Mouse (Mus musculus) intestine, embryonic 16.5 days (tissue): ENCODE results near the gene Chst15. TPM values are rescaled to one million over a fixed set of nuclear protein-coding genes. Genes with fewer than 3 reads are reported as not detected.

Experiments used
- ATAC-seq: fragments of 200-750 bp; cut with Nextera tagmentation; 2 replicates; pipeline ENCODE4 v1.8.0; 2017; ENCODE audit warnings: moderate TSS enrichment, moderate library complexity
- H3K27ac ChIP-seq: fragments of 300-500 bp; sonication (generic); 2 replicates; pipeline ENCODE4 v1.5.1; 2014; ENCODE audit warnings: mild to moderate bottlenecking, low read length
- H3K27me3 ChIP-seq: fragments of 300-500 bp; sonication (generic); replicated peaks from 2 replicates; pipeline ENCODE4 v1.6.1; 2014; ENCODE audit warnings: low read length, control low read depth, mixed read lengths; ENCODE audit not compliant: control insufficient read depth, insufficient read depth
- H3K36me3 ChIP-seq: fragments of 300-500 bp; sonication (generic); 2 replicates; pipeline ENCODE4 v1.6.1; 2014; ENCODE audit warnings: low read length, control low read depth; ENCODE audit not compliant: control insufficient read depth, insufficient read depth
- H3K4me1 ChIP-seq: fragments of 300-500 bp; sonication (generic); 2 replicates; pipeline ENCODE4 v1.6.1; 2014; ENCODE audit warnings: low read length, control low read depth, mixed read lengths; ENCODE audit not compliant: control insufficient read depth, insufficient read depth
- H3K4me2 ChIP-seq: fragments of 300-500 bp; sonication (generic); 2 replicates; pipeline ENCODE4 v1.6.1; 2014; ENCODE audit warnings: low read depth, low read length, control low read depth
- H3K4me3 ChIP-seq: fragments of 300-500 bp; sonication (generic); 2 replicates; pipeline ENCODE4 v1.5.1; 2014; ENCODE audit warnings: mild to moderate bottlenecking, low read length
- H3K9ac ChIP-seq: fragments of 300-500 bp; sonication (generic); 2 replicates; pipeline ENCODE4 v1.6.1; 2014; ENCODE audit warnings: low read depth, low read length
- H3K9me3 ChIP-seq: fragments of 300-500 bp; sonication (generic); 2 replicates; pipeline ENCODE4 v1.6.1; 2016; ENCODE audit warnings: low read length, control low read depth; ENCODE audit not compliant: control insufficient read depth
- WGBS: fragments of 180-500 bp; shearing (Covaris S2); extraction: QIAGEN DNeasy Blood & Tissue Kit; methylation state at CpG from one replicate; pipeline ENCODE4 v1.1.7; 2014; 5-methylcytosine and 5-hydroxymethylcytosine counted together
- polyA plus RNA-seq: library from polyadenylated mRNA; unstranded; fragments of >200 nt; fragmentation: Nextera tagmentation; extraction: Ambion mirVana; gene quantifications from 2 replicates; pipeline ENCODE4 v1.2.1, GENCODE M21; 2015

Gene Chst15
- polyA plus RNA-seq, 1 experiment from 2014 or later, result 21.1 TPM

DNA sequence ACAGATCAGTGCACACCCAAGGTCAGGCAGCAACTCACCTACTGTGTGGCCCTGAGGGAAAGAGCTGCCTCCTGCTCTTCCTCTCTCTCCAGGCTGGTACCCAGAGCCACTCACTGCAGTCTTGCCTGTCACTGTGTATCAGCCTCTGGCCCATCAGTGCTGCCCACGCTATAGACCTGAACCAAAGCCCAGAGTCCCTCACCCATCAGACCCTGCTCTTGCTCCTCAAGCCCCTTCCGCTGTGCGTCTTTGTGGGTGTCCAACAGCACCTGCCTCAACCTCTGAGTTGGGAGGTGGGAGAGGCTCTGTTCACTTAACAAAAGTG is 29.7 kb downstream of the Chst15 start:
- peaks cover 80% of the 10 kb centered on the region for H3K4me1 ChIP-seq
- no peaks in the 10 kb centered on the region for H3K36me3 ChIP-seq
- no peaks in the 10 kb centered on the region for H3K27me3 ChIP-seq
- peak overlapping the region; percentile 24; the same call in 1 of the 2 replicates for H3K4me2 ChIP-seq
- WGBS, result 58% methylated on average over 3 of the region's 3 CpGs
- ATAC-seq, result no peak
- peak overlapping the region; percentile 95 for H3K27ac ChIP-seq
- peak overlapping the region; percentile 52; the same call in 1 of the 2 replicates for H3K9ac ChIP-seq
- H3K9me3 ChIP-seq, result no peaks in the 10 kb centered on the region
- H3K4me3 ChIP-seq, result no peak overlapping the region

DNA sequence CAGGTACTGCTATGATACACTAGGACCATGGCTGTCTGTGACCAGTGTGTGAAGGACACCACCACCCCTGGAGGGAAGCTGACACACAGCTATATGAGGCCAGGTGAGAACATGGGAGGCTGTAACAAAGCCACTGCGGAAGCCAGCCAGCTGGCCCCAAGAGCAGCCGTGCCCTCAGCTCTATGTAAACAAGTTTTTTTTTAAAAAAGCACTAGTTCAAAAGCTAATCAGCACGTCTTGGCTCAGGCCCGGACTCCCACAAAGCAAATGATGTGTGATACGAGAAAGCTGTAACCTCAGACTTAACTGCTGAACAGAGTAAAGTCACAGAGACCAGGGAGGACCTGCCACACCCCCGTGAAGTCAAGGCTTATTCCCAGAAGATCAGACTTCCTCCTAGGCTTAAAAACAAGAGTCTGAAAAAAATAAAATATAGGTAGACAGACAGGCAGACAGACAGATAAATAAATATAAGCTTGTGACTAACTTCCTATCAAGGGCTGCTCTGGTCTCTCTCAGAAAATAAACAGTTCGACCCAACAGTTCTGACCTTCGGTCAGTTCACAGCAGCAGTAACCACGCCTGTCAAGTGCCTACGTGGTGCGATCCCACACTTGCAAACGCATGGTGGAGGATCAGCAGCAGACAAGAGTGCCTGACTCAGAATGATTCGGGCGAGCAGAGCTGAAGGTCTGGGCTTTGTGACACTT is 30.2 kb downstream of the Chst15 start:
- no peaks in the 10 kb centered on the region for H3K9me3 ChIP-seq
- no peak overlapping the region for H3K4me3 ChIP-seq
- 13% methylated on average over 14 of the region's 14 CpGs for WGBS
- ATAC-seq, result peak; percentile 86
- peak overlapping the region; percentile 24 for H3K4me2 ChIP-seq
- peak overlapping the region; percentile 52; the same call in 1 of the 2 replicates for H3K9ac ChIP-seq
- H3K36me3 ChIP-seq, result no peaks in the 10 kb centered on the region
- H3K27me3 ChIP-seq, result no peaks in the 10 kb centered on the region
- peaks cover 81% of the 10 kb centered on the region for H3K4me1 ChIP-seq
- H3K27ac ChIP-seq, result peak overlapping the region; percentile 95

DNA sequence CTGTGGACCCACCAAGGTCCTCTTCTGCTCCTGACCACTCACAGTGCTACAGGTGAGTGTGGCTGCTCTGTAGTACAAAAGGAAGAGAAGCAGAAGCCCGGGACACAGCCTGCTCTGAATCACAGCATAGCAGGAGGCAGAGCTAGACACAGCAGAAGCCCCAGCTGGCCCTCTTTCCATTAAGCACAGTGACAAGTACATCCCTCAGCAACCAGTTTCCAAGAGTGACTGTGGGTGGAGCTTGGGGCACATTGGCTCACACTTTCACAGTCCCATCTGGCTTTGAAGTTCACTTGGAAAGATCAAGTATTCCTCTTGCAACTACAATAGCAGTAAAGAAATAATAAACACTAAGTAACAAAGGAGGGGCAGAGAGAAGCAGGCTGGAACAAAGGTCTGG is 32.2 kb downstream of the Chst15 start:
- Histone ChIP-seq H3K27me3 (no peaks in the 10 kb centered on the region), H3K9me3 (no peaks in the 10 kb centered on the region), H3K4me1 (peaks cover 69% of the 10 kb centered on the region), H3K27ac (peak overlapping the region; percentile 72), H3K4me2 (no peak overlapping the region), H3K4me3 (no peak overlapping the region), H3K9ac (no peak overlapping the region; the same call in 1 of the 2 replicates), H3K36me3 (no peaks in the 10 kb centered on the region)
- no peak for ATAC-seq
- 21% methylated on average over 1 of the region's 1 CpGs for WGBS

DNA sequence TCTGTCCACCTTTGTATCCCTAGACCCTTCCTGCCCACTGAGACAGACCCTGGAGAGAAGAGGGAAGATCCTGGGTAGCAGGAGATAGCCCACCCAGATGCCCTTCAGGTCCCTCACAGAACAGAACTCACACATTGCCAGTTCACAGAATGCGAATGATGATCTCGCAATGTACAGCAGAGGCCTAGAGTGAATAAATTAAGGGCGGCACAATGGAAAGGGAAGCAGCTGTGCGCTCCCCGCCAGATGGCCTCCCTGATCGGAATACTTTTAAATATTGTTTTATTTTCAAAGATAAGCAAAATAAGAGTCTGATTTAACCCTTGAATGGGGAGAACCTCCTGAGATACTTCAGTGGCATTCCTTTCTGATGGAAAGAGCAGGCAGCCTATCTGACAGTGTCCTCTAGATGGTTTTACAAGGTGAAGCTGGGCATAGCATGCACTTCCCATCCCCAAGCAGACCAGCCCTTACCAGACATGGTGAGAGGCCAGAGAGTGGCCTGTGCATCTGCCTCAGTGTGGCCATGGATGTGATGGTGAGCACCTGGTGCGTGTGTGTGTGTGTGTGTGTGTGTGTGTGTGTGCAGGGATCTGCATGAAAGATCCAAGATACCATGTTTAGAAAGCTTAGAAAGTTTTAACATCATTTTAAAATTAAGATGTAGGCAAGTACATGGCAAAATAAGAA is 32.8 kb downstream of the Chst15 start:
- Histone ChIP-seq H3K27ac (peak overlapping the region; percentile 72), H3K4me3 (no peak overlapping the region), H3K36me3 (no peaks in the 10 kb centered on the region), H3K4me1 (peaks cover 65% of the 10 kb centered on the region), H3K27me3 (no peaks in the 10 kb centered on the region), H3K4me2 (no peak overlapping the region), H3K9ac (no peak overlapping the region), H3K9me3 (no peaks in the 10 kb centered on the region)
- no peak for ATAC-seq
- 34% methylated on average over 7 of the region's 7 CpGs for WGBS

DNA sequence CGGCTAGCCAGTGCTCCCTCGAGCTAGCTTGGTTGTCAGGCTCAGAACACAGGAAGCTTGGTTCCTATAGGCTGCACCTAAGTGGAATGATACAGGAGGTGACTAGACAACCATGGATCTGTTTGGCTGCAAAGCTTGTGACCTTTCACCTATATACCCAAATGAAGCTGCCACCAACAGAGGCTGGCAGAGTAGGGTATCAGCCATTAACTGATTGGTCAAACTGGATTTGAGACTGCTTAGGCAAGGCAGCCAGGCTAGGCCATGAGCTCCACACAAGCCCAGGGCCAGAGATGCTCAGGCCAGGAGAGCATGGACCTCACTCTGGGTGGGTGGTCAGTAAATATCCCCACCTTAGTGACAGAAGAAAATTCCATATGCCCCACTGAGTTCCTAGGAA is 34.5 kb downstream of the Chst15 start:
- H3K27me3 ChIP-seq, result no peaks in the 10 kb centered on the region
- no peak overlapping the region for H3K27ac ChIP-seq
- no peak overlapping the region for H3K9ac ChIP-seq
- no peaks in the 10 kb centered on the region for H3K9me3 ChIP-seq
- H3K4me2 ChIP-seq, result no peak overlapping the region
- no peaks in the 10 kb centered on the region for H3K36me3 ChIP-seq
- H3K4me1 ChIP-seq, result peaks cover 48% of the 10 kb centered on the region
- WGBS, result 90% methylated on average over 2 of the region's 2 CpGs
- no peak for ATAC-seq
- H3K4me3 ChIP-seq, result no peak overlapping the region

DNA sequence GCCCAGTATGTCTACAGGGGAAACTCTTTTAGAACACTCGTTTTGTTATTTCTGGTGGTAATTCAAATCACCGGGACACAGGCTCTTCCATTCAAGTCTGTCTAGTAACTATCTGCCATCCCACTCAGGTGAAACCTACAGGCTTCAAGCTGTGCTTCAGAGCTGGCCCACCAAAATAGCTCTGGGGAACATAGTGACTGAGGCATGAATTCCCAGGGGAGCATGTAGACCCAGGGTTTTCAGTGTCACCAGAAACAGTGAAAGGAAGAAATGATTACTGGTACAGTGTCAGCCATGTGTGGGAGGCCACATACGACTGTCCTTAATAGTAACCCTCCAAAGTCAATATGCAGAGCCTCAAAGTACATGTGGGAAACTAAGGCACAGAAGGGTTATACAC is 34.9 kb downstream of the Chst15 start:
- Histone ChIP-seq H3K9ac (no peak overlapping the region), H3K27ac (no peak overlapping the region), H3K27me3 (no peaks in the 10 kb centered on the region), H3K4me1 (peaks cover 44% of the 10 kb centered on the region), H3K36me3 (no peaks in the 10 kb centered on the region), H3K9me3 (no peaks in the 10 kb centered on the region), H3K4me2 (no peak overlapping the region), H3K4me3 (no peak overlapping the region)
- 74% methylated on average over 3 of the region's 3 CpGs for WGBS
- no peak for ATAC-seq

DNA sequence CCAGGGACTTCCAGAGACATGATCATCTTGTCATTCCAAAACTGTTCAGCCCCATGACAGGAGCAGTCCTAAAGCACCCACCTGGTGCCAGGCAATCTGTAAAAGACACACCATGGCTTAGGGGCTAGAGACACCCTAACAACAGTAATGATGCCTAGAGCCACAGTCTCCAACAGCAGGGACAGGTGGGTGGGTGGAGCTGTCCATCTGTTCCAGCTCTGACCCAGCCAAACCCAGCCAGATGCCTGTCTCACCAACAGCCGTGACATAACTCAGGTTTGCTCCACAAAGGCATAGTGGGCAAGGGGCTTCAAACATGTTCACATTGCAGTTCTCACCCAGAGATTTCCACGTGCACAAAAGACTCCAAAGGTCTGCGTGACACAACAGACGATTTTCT is 35.3 kb downstream of the Chst15 start:
- Histone ChIP-seq H3K4me1 (peaks cover 41% of the 10 kb centered on the region), H3K27me3 (no peaks in the 10 kb centered on the region), H3K9me3 (no peaks in the 10 kb centered on the region), H3K36me3 (no peaks in the 10 kb centered on the region), H3K9ac (no peak overlapping the region), H3K27ac (no peak overlapping the region), H3K4me2 (no peak overlapping the region), H3K4me3 (no peak overlapping the region)
- ATAC-seq, result no peak
- 76% methylated on average over 4 of the region's 4 CpGs for WGBS

DNA sequence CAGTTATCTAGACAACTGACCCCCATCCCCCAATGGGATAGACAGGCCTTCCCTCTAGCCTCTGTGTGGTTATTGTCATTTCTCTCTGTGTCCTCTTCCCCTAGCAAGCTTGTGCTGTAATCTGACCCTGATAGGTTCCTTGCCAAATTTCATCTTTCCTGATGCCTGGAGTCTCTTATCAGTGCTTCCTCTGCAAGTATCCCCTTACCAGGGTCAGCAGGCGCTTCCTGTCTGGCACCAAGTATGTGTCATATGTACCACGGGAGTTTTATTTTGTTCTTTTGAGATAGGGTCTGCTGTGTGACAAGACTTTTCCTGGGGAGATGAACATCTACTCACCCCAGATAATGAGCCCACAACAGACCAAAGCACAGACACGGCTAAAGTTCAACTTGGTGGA is 38.4 kb downstream of the Chst15 start:
- H3K9ac ChIP-seq, result no peak overlapping the region
- H3K4me1 ChIP-seq, result peaks cover 13% of the 10 kb centered on the region
- H3K4me3 ChIP-seq, result no peak overlapping the region
- no peaks in the 10 kb centered on the region for H3K9me3 ChIP-seq
- WGBS, result 59% methylated on average over 3 of the region's 3 CpGs
- no peaks in the 10 kb centered on the region for H3K36me3 ChIP-seq
- H3K4me2 ChIP-seq, result no peak overlapping the region
- H3K27ac ChIP-seq, result no peak overlapping the region
- no peaks in the 10 kb centered on the region for H3K27me3 ChIP-seq
- no peak for ATAC-seq

DNA sequence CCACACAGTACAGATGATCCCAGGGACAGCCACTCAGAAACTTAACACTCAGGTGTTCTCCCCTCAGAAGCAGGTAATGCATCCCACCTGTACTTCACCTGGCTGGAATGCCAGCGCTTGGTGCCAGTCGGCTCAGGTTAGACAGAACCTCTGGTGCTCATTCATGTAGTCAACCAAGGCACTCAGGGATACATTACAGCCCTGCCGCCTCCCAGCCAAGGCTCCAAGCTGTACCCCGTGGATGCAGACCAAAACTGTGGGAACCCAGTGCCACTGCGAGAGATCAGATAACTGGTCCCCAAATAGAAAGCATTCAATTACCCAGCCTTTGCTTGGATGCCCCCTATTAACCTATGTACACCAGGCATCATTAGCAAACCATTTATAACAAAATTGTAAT is 40.7 kb downstream of the Chst15 start:
- Histone ChIP-seq H3K27ac (no peak overlapping the region), H3K4me2 (no peak overlapping the region), H3K9me3 (no peaks in the 10 kb centered on the region), H3K27me3 (no peaks in the 10 kb centered on the region), H3K4me1 (no peaks in the 10 kb centered on the region), H3K4me3 (no peak overlapping the region), H3K9ac (no peak overlapping the region), H3K36me3 (no peaks in the 10 kb centered on the region)
- 86% methylated on average over 5 of the region's 5 CpGs for WGBS
- no peak for ATAC-seq
